In genomic region chr19:44314871-44315414, GRCm38 (mm10) we compare ENCODE assay signal across 8 mouse cellular contexts. TPM values are rescaled to one million over a fixed set of nuclear protein-coding genes. Genes with fewer than 3 reads are reported as not detected.
DNase-seq lines count a peak whose midpoint lies in the region; ATAC-seq and TF ChIP-seq lines count a peak whose summit lies in the region.

No protein-coding gene starts in this region.

- WGBS in forebrain, embryonic 10.5 days: under 1% methylated on average over 11 of the region's 11 CpGs
- 6% methylated on average over 11 of the region's 11 CpGs for WGBS in macrophage (ENCODE audit: missing documents)
- 1% methylated on average over 11 of the region's 11 CpGs for WGBS in stomach, postnatal 0 days

- peak overlapping the region; percentile 70 for H3K4me2 ChIP-seq in stomach, postnatal 0 days (replicated peaks; ENCODE audit: low read depth)

- no peaks in the 10 kb centered on the region for H3K36me3 ChIP-seq in forebrain, embryonic 10.5 days (replicated peaks)
- no peaks in the 10 kb centered on the region for H3K36me3 ChIP-seq in macrophage (ENCODE audit: inconsistent target)
- no peaks in the 10 kb centered on the region for H3K36me3 ChIP-seq in stomach, postnatal 0 days (ENCODE audit: control insufficient read depth, insufficient read depth, low read length)

- no peak for DNase-seq in frontal cortex, postnatal 14 days (ENCODE audit: low spot score in 2 of 2)
- peak; percentile 87 to 95 for DNase-seq in adrenal gland, adult (ENCODE audit: inconsistent age in 2 of 2, low spot score in 1 of 2)
- no peak for DNase-seq in forebrain, embryonic 10.5 days (ENCODE audit: extremely low spot score, low spot score)
- DNase-seq in heart, postnatal 10 days: peak; percentile 73 to 81
- DNase-seq in kidney, postnatal 10 days: peak; percentile 64
- DNase-seq in stomach, postnatal 0 days (ENCODE audit: low spot score): peak; percentile 51

- peak overlapping the region; percentile 63 for H3K4me3 ChIP-seq in forebrain, embryonic 10.5 days
- peak overlapping the region; percentile 33 for H3K4me3 ChIP-seq in macrophage (ENCODE audit: inconsistent target)
- peak overlapping the region; percentile 51 for H3K4me3 ChIP-seq in stomach, postnatal 0 days (ENCODE audit: low read depth, low read length)

- H3K9ac ChIP-seq in stomach, postnatal 0 days (ENCODE audit: low read length): peak overlapping the region; percentile 67

- peak overlapping the region; percentile 83 for H3K27ac ChIP-seq in forebrain, embryonic 10.5 days
- H3K27ac ChIP-seq in macrophage: peak overlapping the region; percentile 36
- H3K27ac ChIP-seq in stomach, postnatal 0 days (replicated peaks): peak overlapping the region; percentile 88

- H3K79me2 ChIP-seq in macrophage (ENCODE audit: inconsistent target): no peaks in the 10 kb centered on the region

- intact Hi-C loops in heart, postnatal 10 days (cut with DNase I): no loop called here

- TF ChIP-seq EP300 in stomach, postnatal 0 days (optimal IDR thresholded peaks at IDR 0.05): no peak

- H3K9me3 ChIP-seq in forebrain, embryonic 10.5 days: no peaks in the 10 kb centered on the region; the same call in 1 of the 2 replicates
- H3K9me3 ChIP-seq in stomach, postnatal 0 days (ENCODE audit: control insufficient read depth, low read length): no peaks in the 10 kb centered on the region

- TF ChIP-seq CTCF in stomach, postnatal 0 days (IDR thresholded peaks at IDR 0.05; ENCODE audit: low read depth): no peak

- no peaks in the 10 kb centered on the region for H3K27me3 ChIP-seq in forebrain, embryonic 10.5 days (ENCODE audit: poor library complexity, severe bottlenecking)
- H3K27me3 ChIP-seq in stomach, postnatal 0 days (ENCODE audit: control insufficient read depth, insufficient read depth, low read length): no peaks in the 10 kb centered on the region

- peaks cover 49% of the 10 kb centered on the region for H3K4me1 ChIP-seq in forebrain, embryonic 10.5 days
- H3K4me1 ChIP-seq in stomach, postnatal 0 days (replicated peaks; ENCODE audit: control insufficient read depth, insufficient read depth): no peaks in the 10 kb centered on the region; the same call in 1 of the 2 replicates

- ATAC-seq in frontal cortex, adult (ENCODE audit: low TSS enrichment): peak; percentile 55
- peak; percentile 77 for ATAC-seq in stomach, postnatal 0 days (ENCODE audit: low FRiP score, low TSS enrichment)

RNA-seq across cellular contexts. Expression of gene Scd4, which starts 17.9 kb away (rescaled TPM):
- 0.06 TPM in 1 of 2 replicates, not detected in the other for polyA plus RNA-seq in forebrain, embryonic 10.5 days (2016; fragmentation: Nextera tagmentation; extraction: Ambion mirVana)
- total RNA-seq in heart, postnatal 10 days (2021): 10 to 100 TPM; 44.0 to 67.2 TPM
- total RNA-seq in macrophage (2018; cell fraction: chromatin; rRNA removed): 10 to 100 TPM in 6 of 26 experiments, 1 to 10 TPM in 14, under 1 TPM in 3, not detected in 3; 0.40 to 17.8 (median 3.0) TPM
- 1 to 10 TPM in 3 of 26 experiments, under 1 TPM in 23; 0.06 to 1.3 (median 0.31) TPM for total RNA-seq in macrophage (2018; cell fraction: cytosol; rRNA removed)
- total RNA-seq in macrophage (2018; cell fraction: nucleus; rRNA removed): 10 to 100 TPM in 1 of 26 experiments, 1 to 10 TPM in 17, under 1 TPM in 6, not detected in 2; 0.23 to 10.8 (median 1.9) TPM
- polyA plus RNA-seq in macrophage (2018): 0.15 to 0.19 TPM (median 0.16 TPM) in 3 replicates
- polyA plus RNA-seq in stomach, postnatal 0 days (2015; fragmentation: Nextera tagmentation; extraction: Ambion mirVana): 0.08 TPM in 1 of 2 replicates, not detected in the other

RNA-seq across cellular contexts. Expression of gene Scd2, which starts 21.5 kb away (rescaled TPM):
- 369 and 403 TPM in 2 replicates for polyA plus RNA-seq in forebrain, embryonic 10.5 days (2016; fragmentation: Nextera tagmentation; extraction: Ambion mirVana)
- 10 to 100 TPM; 30.3 to 34.6 TPM for total RNA-seq in heart, postnatal 10 days (2021)
- total RNA-seq in macrophage (2018; cell fraction: chromatin; rRNA removed): 100 to 1,000 TPM in 2 of 26 experiments, 10 to 100 TPM in 14, 1 to 10 TPM in 10; 2.2 to 156 (median 19.0) TPM
- 100 to 1,000 TPM; 105 to 368 (median 202) TPM for total RNA-seq in macrophage (2018; cell fraction: cytosol; rRNA removed)
- 100 to 1,000 TPM in 21 of 26 experiments, 10 to 100 TPM in 5; 21.2 to 569 (median 200) TPM for total RNA-seq in macrophage (2018; cell fraction: nucleus; rRNA removed)
- 51.1 to 117 TPM (median 106 TPM) in 3 replicates for polyA plus RNA-seq in macrophage (2018)
- polyA plus RNA-seq in stomach, postnatal 0 days (2015; fragmentation: Nextera tagmentation; extraction: Ambion mirVana): 29.5 and 34.0 TPM in 2 replicates

Comparison
In these comparisons a context has a peak if more than half of its experiments do, and no peak if none do; other contexts are left out.
1. DNase-seq: peak in adrenal gland, adult (2 of 2), heart, postnatal 10 days (2 of 2), kidney, postnatal 10 days (single experiment) and stomach, postnatal 0 days (single experiment); none in frontal cortex, postnatal 14 days (0 of 2) and forebrain, embryonic 10.5 days (single experiment).
2. H3K27ac ChIP-seq: peak in every context shown above with its lines; median percentile 88 in stomach, postnatal 0 days; 83 in forebrain, embryonic 10.5 days; 36 in macrophage.
3. Peak in every context shown above with its lines, with median percentiles within 50 percentile points of each other: H3K4me3 ChIP-seq.